15 mouse cellular contexts compared by ENCODE assay signal in genomic region chr8:127553582-127553981, GRCm38 (mm10).
DNase-seq lines count a peak whose midpoint lies in the region; ATAC-seq and TF ChIP-seq lines count a peak whose summit lies in the region.
"Had no signal": no experiment of that assay in that cellular context is flagged by ENCODE, and none has a peak within 500 bp of the region (broad histone marks: within the 10 kb centered on the region; RNA-seq: fewer than 3 reads in every experiment).

No protein-coding gene starts in this region.

- TF ChIP-seq POLR2A in kidney, adult 2 months (IDR thresholded peaks at IDR 0.05; ENCODE audit: low read depth, low read length) = no peak

- no peak overlapping the region; the same call in 1 of the 2 replicates for H3K27ac ChIP-seq in kidney, adult 2 months (ENCODE audit: insufficient read depth, low read depth, low read length)
- H3K27ac ChIP-seq in kidney, postnatal 0 days = 0 out of 2 replicates have a peak overlapping the region, but pooled peaks have one; percentile 13
- peak overlapping the region; percentile 39; the same call in 1 of the 2 replicates for H3K27ac ChIP-seq in neural tube, embryonic 14.5 days (ENCODE audit: low read depth, low read length)
- H3K27ac ChIP-seq: heart, embryonic 10.5 days; stomach, postnatal 0 days had no signal

- peak; percentile 66 for DNase-seq in kidney, adult 2 months
- DNase-seq in kidney, postnatal 10 days = no peak
- peak; percentile 7 for DNase-seq in fibroblast of lung, adult 2 months (ENCODE audit: low read depth)
- DNase-seq in kidney, postnatal 0 days (ENCODE audit: low spot score) = no peak
- DNase-seq in thymus, adult 18-20 months = no peak
- DNase-seq: adrenal gland, postnatal 14 days; gastrocnemius, postnatal 10 days; lung, embryonic 14.5 days; spleen, adult 18-20 months had no signal

- no peak for ATAC-seq in kidney, postnatal 0 days (replicated peaks; ENCODE audit: low FRiP score, low read depth)
- no peak for ATAC-seq in neural tube, embryonic 14.5 days (ENCODE audit: low read depth)
- ATAC-seq in megakaryocyte, adult 5-6 weeks (ENCODE audit: poor library complexity, severe bottlenecking) = no peak

- no peak overlapping the region for H3K4me2 ChIP-seq in kidney, postnatal 0 days (ENCODE audit: low read length)
- H3K4me2 ChIP-seq in neural tube, embryonic 14.5 days (ENCODE audit: low read depth, low read length) = no peak overlapping the region
- H3K4me2 ChIP-seq: lung, embryonic 14.5 days had no signal

- no peak overlapping the region for H3K4me3 ChIP-seq in kidney, adult 2 months (ENCODE audit: insufficient read depth, low read depth, low read length)
- H3K4me3 ChIP-seq in kidney, postnatal 0 days (replicated peaks; ENCODE audit: low read depth, low read length) = no peak overlapping the region
- H3K4me3 ChIP-seq in neural tube, embryonic 14.5 days (ENCODE audit: low read depth, low read length) = no peak overlapping the region
- H3K4me3 ChIP-seq: heart, embryonic 10.5 days; myocyte had no signal

- no peaks in the 10 kb centered on the region for H3K36me3 ChIP-seq in kidney, adult 2 months (ENCODE audit: control insufficient read depth, insufficient read depth, low read length)
- no peaks in the 10 kb centered on the region for H3K36me3 ChIP-seq in kidney, postnatal 0 days (ENCODE audit: insufficient read depth, low read length)
- no peaks in the 10 kb centered on the region for H3K36me3 ChIP-seq in neural tube, embryonic 14.5 days (ENCODE audit: control insufficient read depth, insufficient read depth, low read length)
- H3K36me3 ChIP-seq: heart, embryonic 10.5 days had no signal

- 37% methylated on average over 5 of the region's 5 CpGs for WGBS in kidney, adult 2 months
- 50% methylated on average over 5 of the region's 5 CpGs for WGBS in kidney, postnatal 0 days
- 58% methylated on average over 5 of the region's 5 CpGs for WGBS in neural tube, embryonic 14.5 days

- H3K27me3 ChIP-seq in kidney, adult 2 months (replicated peaks; ENCODE audit: control insufficient read depth, insufficient read depth, low read length) = no peaks in the 10 kb centered on the region
- H3K27me3 ChIP-seq in kidney, postnatal 0 days (ENCODE audit: insufficient read depth, low read length) = no peaks in the 10 kb centered on the region
- no peaks in the 10 kb centered on the region for H3K27me3 ChIP-seq in neural tube, embryonic 14.5 days (ENCODE audit: control insufficient read depth, insufficient read depth, low read length)
- H3K27me3 ChIP-seq: CH12.LX had no signal

- peaks cover 11% of the 10 kb centered on the region for H3K4me1 ChIP-seq in kidney, adult 2 months (ENCODE audit: control insufficient read depth, insufficient read depth, low read length)
- peaks cover 5% of the 10 kb centered on the region; the same call in 1 of the 2 replicates for H3K4me1 ChIP-seq in kidney, postnatal 0 days (replicated peaks; ENCODE audit: insufficient read depth, low read length)
- peaks cover 22% of the 10 kb centered on the region for H3K4me1 ChIP-seq in neural tube, embryonic 14.5 days (ENCODE audit: control insufficient read depth, insufficient read depth, low read length)

- H3K9ac ChIP-seq in kidney, postnatal 0 days (ENCODE audit: low read depth, low read length) = no peak overlapping the region
- no peak overlapping the region for H3K9ac ChIP-seq in neural tube, embryonic 14.5 days (replicated peaks; ENCODE audit: low read depth, low read length)
- H3K9ac ChIP-seq: lung, embryonic 14.5 days had no signal

- no peak for TF ChIP-seq CTCF in kidney, adult 2 months (conservative IDR thresholded peaks at IDR 0.05; ENCODE audit: insufficient read depth, insufficient read length, low read depth, low read length)
- TF ChIP-seq CTCF in kidney, postnatal 0 days (IDR thresholded peaks at IDR 0.05; ENCODE audit: low read depth) = no peak

- no peaks in the 10 kb centered on the region for H3K9me3 ChIP-seq in kidney, postnatal 0 days (replicated peaks; ENCODE audit: low read length)
- no peaks in the 10 kb centered on the region for H3K9me3 ChIP-seq in neural tube, embryonic 14.5 days (ENCODE audit: control insufficient read depth, low read length)
- H3K9me3 ChIP-seq: heart, embryonic 10.5 days had no signal

Comparison
In these comparisons a context has a peak if more than half of its experiments do, and no peak if none do; other contexts are left out.
1. DNase-seq: peak in kidney, adult 2 months (single experiment) and fibroblast of lung, adult 2 months (single experiment); none in kidney, postnatal 10 days (single experiment), kidney, postnatal 0 days (single experiment) and thymus, adult 18-20 months (0 of 2).